Comparison of ENCODE assay signal across 9 mouse cellular contexts in the genomic region with DNA sequence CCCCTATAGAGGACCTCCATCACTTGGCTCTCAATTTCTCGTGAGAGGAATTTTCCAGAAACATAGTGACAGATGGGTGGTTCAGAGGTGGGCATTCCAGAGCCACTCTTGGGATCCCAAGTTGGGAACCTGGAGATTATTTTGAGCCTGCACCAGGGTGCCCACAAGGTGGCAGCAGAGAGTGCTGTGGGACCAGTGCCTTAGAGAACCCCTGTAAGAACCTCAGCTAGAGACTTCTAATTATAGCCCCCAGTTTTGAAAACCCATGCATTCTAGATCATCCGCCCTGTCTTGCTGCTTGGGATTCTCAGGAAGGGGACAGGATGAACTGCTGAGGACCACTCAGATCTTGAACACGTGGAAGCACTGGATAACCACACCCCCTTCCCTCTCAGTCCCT. TPM values are rescaled to one million over a fixed set of nuclear protein-coding genes. Genes with fewer than 3 reads are reported as not detected.
DNase-seq lines count a peak whose midpoint lies in the region; TF ChIP-seq lines count a peak whose summit lies in the region.
"Had no signal": no experiment of that assay in that cellular context is flagged by ENCODE, and none has a peak within 500 bp of the region (broad histone marks: within the 10 kb centered on the region; RNA-seq: fewer than 3 reads in every experiment).

No protein-coding gene starts in this region.

- no peaks in the 10 kb centered on the region for H3K79me3 ChIP-seq in C2C12 (ENCODE audit: low read depth)

- 9% methylated on average over 3 of the region's 3 CpGs for WGBS in large intestine, adult 2 months

- no peak overlapping the region for H3K4me3 ChIP-seq in C2C12 (ENCODE audit: insufficient read depth, poor library complexity, severe bottlenecking)
- H3K4me3 ChIP-seq: heart, embryonic 15.5 days had no signal

- H3K27me3 ChIP-seq in C2C12 (ENCODE audit: control insufficient read depth, insufficient read depth, insufficient read length), result peaks cover 48% of the 10 kb centered on the region

- DNase-seq in R1 (ENCODE audit: low read depth, low spot score), result peak; percentile 74
- DNase-seq in cerebellum, postnatal 25 days, result peak; percentile 75 to 87
- DNase-seq in gastrocnemius, adult 8-10 months (ENCODE audit: low spot score in 2 of 2), result peak; percentile 33 to 34
- peak; percentile 7 for DNase-seq in large intestine, adult 2 months (ENCODE audit: low read depth, low spot score)
- DNase-seq in lung, postnatal 14 days, result peak; percentile 74
- peak; percentile 66 to 79 for DNase-seq in right cerebral cortex, postnatal 10 days (ENCODE audit: low spot score in 2 of 2)
- DNase-seq in urinary bladder, postnatal 36 days (ENCODE audit: low spot score in 2 of 2), result peak; percentile 33 to 57

- H3ac ChIP-seq in C2C12 (ENCODE audit: control insufficient read depth, insufficient read length, low read depth), result no peak overlapping the region

- H3K36me3 ChIP-seq in C2C12 (ENCODE audit: control insufficient read depth, insufficient read depth), result no peaks in the 10 kb centered on the region
- H3K36me3 ChIP-seq: heart, embryonic 15.5 days had no signal

- TF ChIP-seq CTCF in C2C12 (IDR thresholded peaks at IDR 0.05; ENCODE audit: control insufficient read depth, insufficient read depth, insufficient read length), result peak; percentile 39

- no peaks in the 10 kb centered on the region for H3K79me2 ChIP-seq in C2C12 (ENCODE audit: control insufficient read depth, insufficient read depth)

TF ChIP-seq in C2C12, 6 proteins besides CTCF, POLR2A, EP300 and RAD21:
- TF ChIP-seq USF1 (IDR thresholded peaks at IDR 0.05; ENCODE audit: low read depth) (no peak), MYOD1 (IDR thresholded peaks at IDR 0.05; ENCODE audit: control insufficient read depth, insufficient read length, low read depth) (no peak), FOSL1 (IDR thresholded peaks at IDR 0.05; ENCODE audit: insufficient read depth, low read length, poor library complexity, severe bottlenecking) (no peak), MAX (IDR thresholded peaks at IDR 0.05) (no peak), MYOG (IDR thresholded peaks at IDR 0.05; ENCODE audit: control insufficient read depth, extremely low read depth, insufficient read length) (no peak), CEBPB (IDR thresholded peaks at IDR 0.05; ENCODE audit: low read depth) (no peak)
TF ChIP-seq in C2C12: peak in this region for 0.

RNA-seq across cellular contexts. Expression of gene Gm17455, which starts 18.6 kb away (rescaled TPM):
- not detected for polyA plus RNA-seq in C2C12 (2012; fragmentation: generic; extraction: Trizol)
- total RNA-seq in gastrocnemius, adult 8-10 months (2022), result not detected
- 0.27 and 0.30 TPM in 2 replicates for polyA plus RNA-seq in large intestine, adult 2 months (2012; rRNA removed)

Comparison
In these comparisons a context has a peak if more than half of its experiments do, and no peak if none do; other contexts are left out.
1. DNase-seq: peak in every context shown above with its lines; median percentile 81 in cerebellum, postnatal 25 days; 74 in R1; 74 in lung, postnatal 14 days; 72 in right cerebral cortex, postnatal 10 days; 45 in urinary bladder, postnatal 36 days; 34 in gastrocnemius, adult 8-10 months; 7 in large intestine, adult 2 months.